Mouse (Mus musculus) frontal cortex, postnatal 25 days (tissue): ENCODE data around the gene Gm14326.
A peak's percentile ranks its signal among the peaks of the same experiment; 100 is the strongest.
"Not testable (repeated sequence)": the region's sequence is repeated elsewhere in the genome, so short reads cannot be mapped to it uniquely, and the experiment has no call there.

Source experiments
- DNase-seq, 2 experiments: peaks; one replicate each; pipeline ENCODE4 v3.0.0; 2022; ENCODE audit warnings: low spot score in 2 of 2

Gm14326 gene

DNA sequence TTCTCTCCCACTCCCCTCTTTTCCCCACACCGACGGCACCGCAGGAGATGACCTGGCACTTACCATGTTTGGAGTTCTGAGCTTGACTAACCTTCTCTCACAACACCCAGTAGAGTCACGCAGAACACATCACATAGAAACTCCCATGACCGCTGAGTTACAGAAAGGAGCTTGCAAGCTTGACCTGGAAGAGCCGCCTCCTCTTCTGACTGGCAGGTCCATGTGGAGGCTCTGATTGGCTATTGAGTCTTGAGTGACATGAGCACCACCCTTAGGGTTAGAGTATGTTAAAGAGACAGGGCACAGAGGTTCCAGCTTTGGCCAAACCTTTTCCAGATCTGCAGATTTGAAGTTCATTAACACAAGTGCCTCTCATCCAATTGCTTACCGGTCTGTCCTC is at the start of gene Gm14326:
Gene Gm14326 (minus strand): TSS at position 153 of the 400 bp plus-strand sequence.
- DNase-seq, result peak; percentile 62 to 75

- DNase-seq, result not testable (repeated sequence)
Observed at GRCm38 (mm10) chr2:177974814-177975213, 17.7 kb upstream of the Gm14326 start.

- peak in 1 of 2 experiments; percentile 24 for DNase-seq
Observed at GRCm38 (mm10) chr2:177956734-177957133, 363 bp downstream of the Gm14326 start.

GRCm38 (mm10) chr2:177925563-177926103 is 31.5 kb downstream of the Gm14326 start, which contains the start of gene Zfp972:
Gene Zfp972, minus strand, starts transcription at chr2:177925613.
- DNase-seq, result not testable (repeated sequence)

DNA sequence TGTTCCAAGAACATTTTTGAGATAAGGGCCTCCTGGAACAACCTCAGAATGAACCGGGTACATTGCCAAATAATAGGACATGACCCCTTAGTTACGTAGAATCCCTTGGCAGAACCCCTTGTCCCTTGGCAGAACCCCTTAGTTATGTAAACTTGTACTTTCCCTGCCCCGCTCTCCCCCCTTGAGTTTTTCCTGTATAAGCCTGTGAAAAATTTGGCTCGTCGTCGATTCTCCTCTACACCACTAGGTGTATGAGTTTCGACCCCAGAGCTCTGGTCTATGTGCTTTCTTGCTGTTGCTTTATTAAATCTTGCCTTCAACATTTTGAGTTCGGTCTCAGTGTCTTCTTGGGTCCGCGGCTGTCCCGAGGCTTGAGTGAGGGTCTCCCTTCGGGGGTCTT is 53.8 kb downstream of the Gm14326 start:
- not testable (repeated sequence) for DNase-seq

DNA sequence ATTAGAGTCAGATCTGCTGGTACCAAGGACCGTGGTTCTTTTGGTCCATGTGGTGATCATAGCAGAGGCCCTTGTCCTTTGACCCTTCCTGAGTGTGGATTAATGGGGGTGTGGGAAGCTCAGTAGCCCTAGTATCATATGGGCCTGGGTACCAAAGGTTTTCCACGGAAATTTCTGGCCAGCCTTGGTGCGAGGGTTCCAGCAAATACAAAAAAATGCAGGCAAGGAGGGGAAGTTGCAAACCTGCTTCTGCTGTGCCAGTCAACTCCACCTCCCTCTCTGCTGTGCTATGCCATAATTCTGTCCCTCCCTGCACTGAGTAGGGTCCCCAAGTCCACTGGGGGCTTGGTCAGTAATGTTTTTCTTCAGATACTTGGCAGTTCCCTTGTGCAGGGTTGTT is 58.9 kb downstream of the Gm14326 start:
- DNase-seq, result not testable (repeated sequence)

DNA sequence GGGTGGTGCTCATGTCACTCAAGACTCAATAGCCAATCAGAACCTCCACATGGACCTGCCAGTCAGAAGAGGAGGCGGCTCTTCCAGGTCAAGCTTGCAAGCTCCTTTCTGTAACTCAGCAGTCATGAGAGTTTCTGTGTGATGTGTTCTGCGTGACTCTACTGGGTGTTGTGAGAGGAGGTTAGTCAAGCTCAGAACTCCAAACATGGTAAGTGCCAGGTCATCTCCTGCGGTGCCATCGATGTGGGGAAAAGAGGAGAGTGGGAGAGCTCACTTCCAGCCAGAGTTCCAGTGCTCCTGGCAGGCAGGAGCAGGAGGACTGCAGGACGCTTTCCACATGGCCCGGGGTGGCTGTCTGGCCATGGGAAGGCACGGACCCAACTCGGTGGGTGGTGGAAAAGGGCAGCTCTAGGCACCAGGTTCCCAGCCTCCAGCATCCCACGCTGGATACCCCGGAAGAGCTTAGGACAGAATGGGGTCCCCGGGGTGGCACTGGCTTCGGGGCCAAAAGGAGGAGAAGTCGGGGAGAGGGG is 60.0 kb downstream of the Gm14326 start, which contains the start of gene Gm14327:
Gene Gm14327 (plus strand): TSS at position 51 of the 533 bp plus-strand sequence.
- not testable (repeated sequence) for DNase-seq

DNA sequence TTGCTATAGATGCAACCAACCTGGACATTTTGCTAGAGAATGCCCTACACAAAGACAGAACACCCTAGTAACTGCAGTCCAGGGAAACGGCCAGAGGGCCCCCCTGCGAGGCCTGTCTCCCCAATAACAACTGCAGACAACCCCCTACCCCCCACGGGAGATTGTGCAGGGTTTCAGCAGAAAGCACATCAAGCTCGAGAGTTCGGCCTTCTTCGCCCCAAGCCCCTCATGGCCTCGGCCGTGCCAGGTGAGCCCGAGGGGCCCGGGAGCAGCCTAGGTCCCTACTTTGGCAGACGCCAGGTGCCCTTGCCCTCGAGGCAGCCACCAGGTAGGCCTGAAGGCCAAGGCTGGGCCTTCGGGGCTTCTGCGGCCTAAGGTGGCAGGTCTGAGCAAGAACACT is 69.4 kb downstream of the Gm14326 start:
- not testable (repeated sequence) for DNase-seq
